Mouse (Mus musculus) megakaryocyte, embryonic 14.5 days (primary cell): Measurements from ENCODE around the gene Zfand6.

Source experiments
- FLI1 ChIP-seq: IDR thresholded peaks from 2 replicates; pipeline ENCODE4 v1.6.1; 2012; ENCODE audit warnings: low read length, inconsistent platforms, mixed read lengths
- GATA1 ChIP-seq: IDR thresholded peaks from 3 replicates; pipeline ENCODE4 v1.6.1; 2012; ENCODE audit warnings: mixed read lengths, low read length, inconsistent platforms, borderline replicate concordance

DNA sequence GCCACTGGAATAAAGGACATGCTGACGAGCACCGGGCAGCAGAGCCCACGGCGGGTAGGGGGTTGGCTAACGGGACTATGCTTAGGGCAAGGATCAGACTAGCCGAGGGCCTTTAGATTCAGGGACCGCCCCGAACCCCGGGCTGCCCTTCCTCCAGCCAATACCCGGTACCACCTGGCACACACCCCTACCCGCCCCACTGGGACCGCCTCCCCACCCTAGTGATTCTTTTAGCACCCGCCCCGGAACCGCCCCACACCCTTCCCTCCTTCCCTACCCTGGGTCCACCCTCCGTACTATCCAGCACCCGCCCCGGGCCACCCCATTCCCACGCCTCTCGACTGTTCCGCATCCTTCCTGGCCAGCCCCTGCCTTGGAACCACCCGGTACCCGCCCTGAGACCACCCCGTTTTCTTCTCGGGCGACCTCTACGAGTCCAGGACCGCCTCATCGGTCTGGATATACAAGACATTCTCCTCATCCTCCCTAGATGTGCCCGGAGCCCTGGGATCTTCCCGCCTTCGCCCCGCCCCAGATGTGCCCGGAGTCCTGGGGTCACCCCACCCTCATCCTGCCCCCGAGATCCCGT is 84.0 kb downstream of the Zfand6 start:
- TF ChIP-seq GATA1 (no peak), FLI1 (no peak)
